Mouse (Mus musculus): ENCODE measurements around the gene Lss. TPM values are rescaled to one million over a fixed set of nuclear protein-coding genes. Genes with fewer than 3 reads are reported as not detected.
A peak's percentile ranks its signal among the peaks of the same experiment; 100 is the strongest.

Gene Lss
- total and polyA plus RNA-seq, 3 experiments: 26.3 to 28.3 (median 27.5) TPM

DNA sequence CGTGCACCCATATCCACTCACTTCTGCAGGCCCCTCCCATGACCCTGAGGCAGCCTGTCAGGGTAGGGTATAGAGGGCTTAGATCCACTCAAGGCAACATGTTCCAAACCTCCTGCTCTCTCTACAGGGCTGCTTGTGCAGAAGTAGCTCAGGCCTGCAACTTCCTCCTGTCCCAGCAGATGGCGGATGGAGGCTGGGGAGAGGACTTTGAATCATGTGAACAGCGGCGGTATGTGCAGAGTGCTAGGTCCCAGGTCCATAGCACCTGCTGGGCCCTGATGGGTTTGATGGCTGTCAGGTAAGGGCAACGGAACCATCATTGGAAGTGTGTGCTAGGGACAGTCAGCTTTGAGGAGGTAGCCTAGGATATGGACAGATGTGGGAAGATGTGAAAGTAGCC is 19.1 kb downstream of the Lss start:
- TF ChIP-seq CTCF (IDR thresholded peaks at IDR 0.05 in 2 of 3, conservative IDR thresholded peaks at IDR 0.05 in 1 of 3; ENCODE audit: control insufficient read depth in 1 of 3, insufficient read depth in 1 of 3, low read depth in 2 of 3, low read length in 3 of 3, poor library complexity in 1 of 3, severe bottlenecking in 1 of 3) (peak in 1 of 3 experiments; percentile 29; a peak in 1 of 6 replicates), EP300 (IDR thresholded peaks at IDR 0.05; ENCODE audit: low read depth in 1 of 2, low read length in 2 of 2) (no peak)
- no peaks in the 10 kb centered on the region for H3K79me2 ChIP-seq (ENCODE audit: control insufficient read depth, insufficient read depth, low read length, poor library complexity)
- no peak overlapping the region for H3K27ac ChIP-seq (ENCODE audit: control insufficient read depth, low read depth, low read length)
- no peak overlapping the region for H3K4me3 ChIP-seq (ENCODE audit: control insufficient read depth in 1 of 2, insufficient read depth in 1 of 2, low read depth in 2 of 2, low read length in 2 of 2)
- peaks cover 0 to 3% of the 10 kb centered on the region in 2 experiments; a peak in 2 of 4 replicates for H3K36me3 ChIP-seq (ENCODE audit: control insufficient read depth in 1 of 2, insufficient read depth in 2 of 2, low read length in 2 of 2)
- no peak overlapping the region for H3K9ac ChIP-seq (ENCODE audit: control insufficient read depth, low read depth, low read length, poor library complexity, severe bottlenecking)
- no peaks in the 10 kb centered on the region for H3K27me3 ChIP-seq (ENCODE audit: control insufficient read depth in 1 of 2, insufficient read depth in 2 of 2, low read length in 2 of 2)
- DNase-seq (ENCODE audit: low read depth, low spot score): peak; percentile 14
- H3K4me1 ChIP-seq (ENCODE audit: control insufficient read depth in 1 of 2, insufficient read depth in 2 of 2, low read length in 2 of 2): no peaks in the 10 kb centered on the region
- no peaks in the 10 kb centered on the region for H3K9me3 ChIP-seq (replicated peaks; ENCODE audit: insufficient read depth, low read length)

DNA sequence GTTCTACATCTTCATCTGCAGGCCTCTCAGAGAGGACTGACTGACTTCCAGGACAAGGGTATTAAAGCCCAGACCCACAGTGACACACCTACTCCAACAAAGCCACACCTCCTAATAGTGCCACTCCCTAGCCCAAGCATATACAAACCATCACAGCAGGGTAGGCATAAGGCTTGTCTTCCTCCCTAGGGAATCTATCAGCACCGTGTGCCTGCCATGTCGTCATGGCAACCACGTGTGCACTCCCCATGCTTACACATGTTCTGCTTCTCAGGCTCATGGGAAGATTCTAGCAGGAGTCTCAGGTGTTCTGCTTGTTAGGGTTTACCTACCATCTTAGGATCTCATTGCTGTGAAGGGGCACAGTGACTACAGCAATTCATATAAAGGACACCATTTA is 20.2 kb downstream of the Lss start:
- H3K4me3 ChIP-seq (ENCODE audit: control insufficient read depth in 1 of 2, insufficient read depth in 1 of 2, low read depth in 2 of 2, low read length in 2 of 2): no peak overlapping the region
- no peak overlapping the region for H3K27ac ChIP-seq (ENCODE audit: control insufficient read depth, low read depth, low read length)
- peaks cover 0 to 3% of the 10 kb centered on the region in 2 experiments; a peak in 1 of 4 replicates for H3K36me3 ChIP-seq (ENCODE audit: control insufficient read depth in 1 of 2, insufficient read depth in 2 of 2, low read length in 2 of 2)
- H3K79me2 ChIP-seq (ENCODE audit: control insufficient read depth, insufficient read depth, low read length, poor library complexity): no peaks in the 10 kb centered on the region
- no peaks in the 10 kb centered on the region for H3K9me3 ChIP-seq (replicated peaks; ENCODE audit: insufficient read depth, low read length)
- TF ChIP-seq ETS1 (IDR thresholded peaks at IDR 0.05; ENCODE audit: low read depth, low read length) (no peak), SMC3 (IDR thresholded peaks at IDR 0.05; ENCODE audit: low read depth, low read length) (no peak), MYB (IDR thresholded peaks at IDR 0.05; ENCODE audit: low read depth, low read length) (no peak), SIN3A (IDR thresholded peaks at IDR 0.05; ENCODE audit: low read length) (no peak), CHD1 (IDR thresholded peaks at IDR 0.05; ENCODE audit: low read depth, low read length) (no peak), NELFE (IDR thresholded peaks at IDR 0.05; ENCODE audit: low read depth, low read length) (no peak), TCF12 (IDR thresholded peaks at IDR 0.05; ENCODE audit: low read depth, low read length) (no peak)
- no peak overlapping the region for H3K9ac ChIP-seq (ENCODE audit: control insufficient read depth, low read depth, low read length, poor library complexity, severe bottlenecking)
- no peak for DNase-seq (ENCODE audit: low read depth, low spot score)
- no peaks in the 10 kb centered on the region for H3K27me3 ChIP-seq (ENCODE audit: control insufficient read depth in 1 of 2, insufficient read depth in 2 of 2, low read length in 2 of 2)
- H3K4me1 ChIP-seq (ENCODE audit: control insufficient read depth in 1 of 2, insufficient read depth in 2 of 2, low read length in 2 of 2): no peaks in the 10 kb centered on the region

GRCm38 (mm10) chr10:76554061-76554460 is 22.7 kb downstream of the Lss start:
- no peak for DNase-seq (ENCODE audit: low read depth, low spot score)
- H3K9me3 ChIP-seq (replicated peaks; ENCODE audit: insufficient read depth, low read length): no peaks in the 10 kb centered on the region
- TF ChIP-seq MXI1 (IDR thresholded peaks at IDR 0.05; ENCODE audit: low read depth, low read length) (no peak), GATA1 (IDR thresholded peaks at IDR 0.05; ENCODE audit: low read depth, low read length) (peak; percentile 14; the same call in 1 of the 2 replicates)
- H3K4me1 ChIP-seq (ENCODE audit: control insufficient read depth in 1 of 2, insufficient read depth in 2 of 2, low read length in 2 of 2): no peaks in the 10 kb centered on the region
- H3K36me3 ChIP-seq (ENCODE audit: control insufficient read depth in 1 of 2, insufficient read depth in 2 of 2, low read length in 2 of 2): peaks cover 0 to 3% of the 10 kb centered on the region in 2 experiments; a peak in 1 of 4 replicates
- H3K27ac ChIP-seq (ENCODE audit: control insufficient read depth, low read depth, low read length): no peak overlapping the region
- no peak overlapping the region for H3K4me3 ChIP-seq (ENCODE audit: control insufficient read depth in 1 of 2, insufficient read depth in 1 of 2, low read depth in 2 of 2, low read length in 2 of 2)
- no peaks in the 10 kb centered on the region for H3K27me3 ChIP-seq (ENCODE audit: control insufficient read depth in 1 of 2, insufficient read depth in 2 of 2, low read length in 2 of 2)
- no peaks in the 10 kb centered on the region for H3K79me2 ChIP-seq (ENCODE audit: control insufficient read depth, insufficient read depth, low read length, poor library complexity)
- no peak overlapping the region for H3K9ac ChIP-seq (ENCODE audit: control insufficient read depth, low read depth, low read length, poor library complexity, severe bottlenecking)
